Mouse (Mus musculus) activated CD4-positive, CD25-positive, alpha-beta regulatory T cell, adult 4 months (primary cell): ENCODE data around the gene Smap1. TPM values are rescaled to one million over a fixed set of nuclear protein-coding genes. Genes with fewer than 3 reads are reported as not detected.
A peak's percentile ranks its signal among the peaks of the same experiment; 100 is the strongest.

ENCODE experiments used
- ATAC-seq: one replicate; pipeline ENCODE4 v1.8.0; 2017
- polyA plus RNA-seq, 2 experiments: library from polyadenylated mRNA; unstranded; fragments of 100-300 nt; shearing (Covaris generic); gene quantifications; one replicate each; pipeline ENCODE4 v1.2.1; 2017

The Smap1 gene
- polyA plus RNA-seq, 2 experiments from 2014 or later: 51.2 to 53.3 TPM

- ATAC-seq: no peak
These were observed 3.0 kb downstream of the Smap1 start for GRCm38 (mm10) chr1:23919086-23919485.

- peak; percentile 92 for ATAC-seq
These were observed 6.6 kb downstream of the Smap1 start for GRCm38 (mm10) chr1:23915483-23915882.

- ATAC-seq: no peak
These were observed 9.1 kb downstream of the Smap1 start for GRCm38 (mm10) chr1:23912988-23913387.

GRCm38 (mm10) chr1:23906082-23906481 is 16.0 kb downstream of the Smap1 start:
- ATAC-seq: peak; percentile 50

- no peak for ATAC-seq
These were observed 18.8 kb downstream of the Smap1 start for GRCm38 (mm10) chr1:23903340-23903739.

GRCm38 (mm10) chr1:23902736-23903135 is 19.4 kb downstream of the Smap1 start:
- no peak for ATAC-seq

- no peak for ATAC-seq
These were observed 22.5 kb downstream of the Smap1 start for GRCm38 (mm10) chr1:23899647-23900020.

GRCm38 (mm10) chr1:23899020-23899646 is 23.0 kb downstream of the Smap1 start:
- ATAC-seq: no peak

GRCm38 (mm10) chr1:23892072-23892471 is 30.0 kb downstream of the Smap1 start:
- no peak for ATAC-seq

- no peak for ATAC-seq
These were observed 37.2 kb downstream of the Smap1 start for GRCm38 (mm10) chr1:23884914-23885313.

- ATAC-seq: no peak
These were observed 37.9 kb downstream of the Smap1 start for GRCm38 (mm10) chr1:23884087-23884668.

- ATAC-seq: peak; percentile 59
These were observed 39.4 kb downstream of the Smap1 start for GRCm38 (mm10) chr1:23882681-23883080.

GRCm38 (mm10) chr1:23872194-23872593 is 49.9 kb downstream of the Smap1 start:
- no peak for ATAC-seq

GRCm38 (mm10) chr1:23867350-23867862 is 54.7 kb downstream of the Smap1 start:
- ATAC-seq: no peak

GRCm38 (mm10) chr1:23865566-23865965 is 56.6 kb downstream of the Smap1 start:
- ATAC-seq: no peak

- no peak for ATAC-seq
These were observed 61.2 kb downstream of the Smap1 start for GRCm38 (mm10) chr1:23860944-23861343.

GRCm38 (mm10) chr1:23855623-23856022 is 66.5 kb downstream of the Smap1 start:
- ATAC-seq: no peak

- ATAC-seq: no peak
These were observed 76.0 kb downstream of the Smap1 start for GRCm38 (mm10) chr1:23846044-23846680.

GRCm38 (mm10) chr1:23845007-23845406 is 77.1 kb downstream of the Smap1 start:
- ATAC-seq: no peak

GRCm38 (mm10) chr1:23843790-23844189 is 78.3 kb downstream of the Smap1 start:
- no peak for ATAC-seq

GRCm38 (mm10) chr1:23842629-23843028 is 79.5 kb downstream of the Smap1 start:
- ATAC-seq: no peak

- ATAC-seq: peak; percentile 14
These were observed 81.2 kb downstream of the Smap1 start for GRCm38 (mm10) chr1:23840924-23841323.

GRCm38 (mm10) chr1:23836630-23837029 is 85.5 kb downstream of the Smap1 start:
- no peak for ATAC-seq

GRCm38 (mm10) chr1:23834819-23835218 is 87.3 kb downstream of the Smap1 start:
- ATAC-seq: no peak
